Mouse (Mus musculus): ENCODE measurements at regions not wholly inside any gene's neighbourhood (a gene's known extent, or its start where the extent isn't known, plus 50 kb on each side); places are given as distances from the start of the nearest gene placed in this dataset.

DNA sequence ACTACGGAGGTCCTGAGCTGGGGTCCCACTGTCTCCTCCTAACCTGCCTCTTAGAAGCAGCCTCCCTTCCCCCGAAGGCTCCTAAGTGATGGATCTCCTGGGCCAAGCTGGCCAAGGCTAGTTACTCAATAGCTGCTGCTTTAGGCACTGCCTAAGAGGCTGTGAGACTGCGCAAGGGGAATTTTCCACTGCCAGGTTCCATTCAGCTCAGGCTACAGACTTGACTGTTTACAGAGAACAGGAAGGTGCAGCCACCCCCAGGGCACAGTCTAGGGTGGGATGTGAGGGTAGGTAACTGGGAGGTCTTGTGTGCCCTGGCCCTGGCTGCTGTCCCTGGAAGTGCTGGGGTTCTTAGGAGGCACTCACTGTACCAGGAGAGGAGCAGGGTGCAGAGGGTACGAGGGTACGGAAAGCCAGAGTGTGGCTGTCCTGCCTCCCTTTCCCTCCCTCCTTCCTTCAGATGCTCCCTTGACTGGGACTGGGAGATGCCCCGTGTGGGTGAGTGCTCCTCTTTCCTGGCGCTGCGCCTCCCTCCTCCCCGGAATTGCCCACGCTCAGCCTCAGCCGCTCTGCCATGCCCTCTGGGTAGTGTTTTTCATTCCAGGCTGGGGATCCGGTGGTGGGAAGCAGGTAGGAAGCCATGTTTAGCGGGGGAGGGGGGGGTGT is 616.4 kb upstream of the Adam5 start:
- no peak for TF ChIP-seq CTCF (IDR thresholded peaks at IDR 0.05)
- no peak for TF ChIP-seq EP300 (IDR thresholded peaks at IDR 0.05; ENCODE audit: insufficient read depth, low read depth, low read length)
- TF ChIP-seq POLR2A (IDR thresholded peaks at IDR 0.05; ENCODE audit: insufficient read depth, low read depth, low read length) = no peak
- H3K27ac ChIP-seq = no peak overlapping the region; the same call in 1 of the 2 replicates
- whole genome bisulfite sequencing = 24% methylated on average over 13 of the region's 13 CpGs
- H3K4me3 ChIP-seq = no peak overlapping the region
- H3K36me3 ChIP-seq (ENCODE audit: control insufficient read depth, insufficient read depth, low read length) = no peaks in the 10 kb centered on the region
- intact Hi-C loops (cut with DNase I) = no loop called here
- 0 out of 2 replicates have a peak overlapping the region, but pooled peaks have one; percentile 16 for H3K9ac ChIP-seq (ENCODE audit: low read depth, low read length)
- H3K79me2 ChIP-seq (replicated peaks; ENCODE audit: control insufficient read depth, insufficient read depth, low read length) = no peaks in the 10 kb centered on the region
- peak; percentile 37 to 55 for DNase-seq
- H3K4me1 ChIP-seq (ENCODE audit: control insufficient read depth, insufficient read depth, low read length) = no peaks in the 10 kb centered on the region
- no peaks in the 10 kb centered on the region for H3K27me3 ChIP-seq (ENCODE audit: control insufficient read depth, insufficient read depth, low read length)

DNA sequence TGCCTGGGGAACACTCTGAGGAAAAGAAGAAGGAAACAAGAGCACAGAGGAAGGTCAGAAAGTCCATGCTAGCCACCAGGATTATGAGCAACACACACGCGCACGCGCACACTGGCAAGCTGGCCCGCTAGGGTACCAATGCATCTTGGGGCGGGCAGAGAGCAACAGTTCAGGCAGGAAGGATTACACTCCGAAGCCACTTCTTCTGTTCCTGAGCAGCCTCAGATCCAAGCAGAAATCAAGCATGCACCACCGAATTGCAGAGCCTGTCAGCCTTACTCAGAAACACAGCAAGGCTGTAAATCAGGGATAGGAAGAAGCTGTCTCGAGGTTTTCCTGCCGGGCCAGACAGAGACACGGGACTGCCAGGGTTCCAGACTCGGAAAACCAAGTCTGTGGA is 615.8 kb upstream of the Adam5 start:
- H3K4me1 ChIP-seq (ENCODE audit: control insufficient read depth, insufficient read depth, low read length) = no peaks in the 10 kb centered on the region
- 53% methylated on average over 12 of the region's 12 CpGs for WGBS
- H3K27ac ChIP-seq = no peak overlapping the region
- H3K9ac ChIP-seq (ENCODE audit: low read depth, low read length) = no peak overlapping the region
- no peaks in the 10 kb centered on the region for H3K79me2 ChIP-seq (replicated peaks; ENCODE audit: control insufficient read depth, insufficient read depth, low read length)
- no peaks in the 10 kb centered on the region for H3K36me3 ChIP-seq (ENCODE audit: control insufficient read depth, insufficient read depth, low read length)
- peak; percentile 31 to 59 for DNase-seq
- H3K4me3 ChIP-seq = no peak overlapping the region
- TF ChIP-seq CTCF (IDR thresholded peaks at IDR 0.05) = no peak
- TF ChIP-seq EP300 (IDR thresholded peaks at IDR 0.05; ENCODE audit: insufficient read depth, low read depth, low read length) = no peak
- H3K27me3 ChIP-seq (ENCODE audit: control insufficient read depth, insufficient read depth, low read length) = no peaks in the 10 kb centered on the region
- intact Hi-C loops (cut with DNase I) = no loop called here

DNA sequence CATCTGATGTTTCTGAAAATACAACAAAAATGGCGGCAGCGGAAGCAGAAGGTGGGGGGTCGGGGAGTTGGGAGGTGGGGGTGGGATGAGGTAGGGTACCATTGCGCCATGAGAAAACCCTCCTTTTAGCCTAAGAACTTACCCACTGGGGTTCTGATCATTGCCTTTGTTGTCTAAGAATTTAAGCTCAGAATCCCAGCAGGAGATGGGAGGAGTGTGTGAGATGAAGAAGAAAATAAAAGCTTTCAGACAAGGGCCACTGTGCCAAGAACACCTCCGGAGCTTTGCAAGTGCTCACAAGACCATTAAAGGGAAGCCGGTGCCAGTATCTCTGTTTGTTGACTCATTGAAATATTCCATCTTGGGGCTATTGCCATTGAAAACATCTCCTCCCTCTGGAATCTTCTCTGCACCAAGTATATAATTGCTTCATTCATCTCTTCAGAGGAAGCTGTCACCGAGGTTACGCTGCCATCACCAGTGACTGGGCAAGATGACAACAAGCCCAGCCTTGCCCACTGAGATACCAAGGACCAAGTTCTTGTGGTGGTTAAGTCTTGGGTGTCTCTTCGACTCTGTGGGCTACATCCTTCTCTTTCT is 614.0 kb upstream of the Adam5 start:
- TF ChIP-seq EP300 (IDR thresholded peaks at IDR 0.05; ENCODE audit: insufficient read depth, low read depth, low read length) = no peak
- TF ChIP-seq POLR2A (IDR thresholded peaks at IDR 0.05; ENCODE audit: insufficient read depth, low read depth, low read length) = no peak
- TF ChIP-seq CTCF (IDR thresholded peaks at IDR 0.05) = no peak

DNA sequence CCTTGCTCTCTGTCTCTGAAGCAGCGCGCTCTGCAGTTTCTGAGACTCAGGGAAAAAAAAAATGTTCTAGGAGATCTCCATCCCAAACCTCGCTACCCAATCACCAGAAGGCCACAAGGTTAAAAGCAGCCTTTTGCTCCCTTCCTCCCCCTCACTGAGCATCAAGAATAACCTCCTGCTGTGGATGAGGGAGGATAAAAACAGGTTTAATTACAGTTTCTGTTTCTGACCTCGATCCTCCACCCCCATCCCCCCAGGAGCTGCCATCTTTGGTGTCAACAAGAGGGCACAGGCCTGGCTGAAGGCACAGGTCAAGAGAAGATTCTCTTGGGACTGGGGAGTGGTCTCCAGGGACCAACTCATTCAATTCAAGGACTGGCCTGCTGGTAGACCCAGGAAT is 613.0 kb upstream of the Adam5 start:
- WGBS = 67% methylated on average over 4 of the region's 4 CpGs
- intact Hi-C loops (cut with DNase I) = no loop called here
- Histone ChIP-seq H3K4me3 (no peak overlapping the region), H3K4me1 (ENCODE audit: control insufficient read depth, insufficient read depth, low read length) (no peaks in the 10 kb centered on the region), H3K27ac (no peak overlapping the region), H3K79me2 (replicated peaks; ENCODE audit: control insufficient read depth, insufficient read depth, low read length) (no peaks in the 10 kb centered on the region), H3K27me3 (ENCODE audit: control insufficient read depth, insufficient read depth, low read length) (no peaks in the 10 kb centered on the region), H3K9ac (ENCODE audit: low read depth, low read length) (no peak overlapping the region), H3K36me3 (ENCODE audit: control insufficient read depth, insufficient read depth, low read length) (no peaks in the 10 kb centered on the region)
- no peak for DNase-seq
- TF ChIP-seq POLR2A (IDR thresholded peaks at IDR 0.05; ENCODE audit: insufficient read depth, low read depth, low read length) (no peak), EP300 (IDR thresholded peaks at IDR 0.05; ENCODE audit: insufficient read depth, low read depth, low read length) (no peak), CTCF (IDR thresholded peaks at IDR 0.05) (no peak)

More for the DNA sequence above, 614.0 kb upstream of the Adam5 start:
- Histone ChIP-seq H3K27ac (no peak overlapping the region), H3K4me3 (no peak overlapping the region), H3K79me2 (replicated peaks; ENCODE audit: control insufficient read depth, insufficient read depth, low read length) (no peaks in the 10 kb centered on the region), H3K27me3 (ENCODE audit: control insufficient read depth, insufficient read depth, low read length) (no peaks in the 10 kb centered on the region), H3K36me3 (ENCODE audit: control insufficient read depth, insufficient read depth, low read length) (no peaks in the 10 kb centered on the region), H3K4me1 (ENCODE audit: control insufficient read depth, insufficient read depth, low read length) (no peaks in the 10 kb centered on the region), H3K9ac (ENCODE audit: low read depth, low read length) (no peak overlapping the region)
- 84% methylated on average over 9 of the region's 9 CpGs for WGBS
- intact Hi-C loops (cut with DNase I) = no loop called here
- no peak for DNase-seq

DNA sequence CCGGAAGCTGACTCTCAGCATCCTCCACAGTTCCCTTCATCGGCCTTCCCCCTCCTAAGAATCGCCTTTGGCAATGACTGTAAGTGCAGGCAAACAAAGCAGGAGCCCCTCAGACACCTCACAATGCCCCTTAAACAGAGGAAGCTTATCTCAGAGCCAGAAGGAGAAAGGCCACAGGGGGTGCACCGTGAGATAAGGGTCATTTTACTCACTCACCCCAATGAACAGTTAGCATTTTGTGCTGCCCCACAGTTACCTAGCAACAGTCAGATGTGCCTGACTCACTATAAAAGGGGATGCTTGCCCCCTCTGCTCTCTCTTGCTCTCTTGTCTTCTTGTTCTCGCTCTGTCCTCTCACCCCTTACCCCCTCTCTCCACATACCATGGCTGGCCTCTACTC is 606.4 kb upstream of the Adam5 start:
- Histone ChIP-seq H3K27me3 (ENCODE audit: control insufficient read depth, insufficient read depth, low read length) (no peaks in the 10 kb centered on the region), H3K79me2 (replicated peaks; ENCODE audit: control insufficient read depth, insufficient read depth, low read length) (no peaks in the 10 kb centered on the region), H3K36me3 (ENCODE audit: control insufficient read depth, insufficient read depth, low read length) (no peaks in the 10 kb centered on the region), H3K4me1 (ENCODE audit: control insufficient read depth, insufficient read depth, low read length) (no peaks in the 10 kb centered on the region), H3K4me3 (no peak overlapping the region), H3K9ac (ENCODE audit: low read depth, low read length) (no peak overlapping the region), H3K27ac (no peak overlapping the region)
- DNase-seq = no peak
- TF ChIP-seq CTCF (IDR thresholded peaks at IDR 0.05) = no peak
- no peak for TF ChIP-seq POLR2A (IDR thresholded peaks at IDR 0.05; ENCODE audit: insufficient read depth, low read depth, low read length)
- no peak for TF ChIP-seq EP300 (IDR thresholded peaks at IDR 0.05; ENCODE audit: insufficient read depth, low read depth, low read length)
- intact Hi-C loops (cut with DNase I) = no loop called here
- WGBS = 31% methylated on average over 5 of the region's 5 CpGs

DNA sequence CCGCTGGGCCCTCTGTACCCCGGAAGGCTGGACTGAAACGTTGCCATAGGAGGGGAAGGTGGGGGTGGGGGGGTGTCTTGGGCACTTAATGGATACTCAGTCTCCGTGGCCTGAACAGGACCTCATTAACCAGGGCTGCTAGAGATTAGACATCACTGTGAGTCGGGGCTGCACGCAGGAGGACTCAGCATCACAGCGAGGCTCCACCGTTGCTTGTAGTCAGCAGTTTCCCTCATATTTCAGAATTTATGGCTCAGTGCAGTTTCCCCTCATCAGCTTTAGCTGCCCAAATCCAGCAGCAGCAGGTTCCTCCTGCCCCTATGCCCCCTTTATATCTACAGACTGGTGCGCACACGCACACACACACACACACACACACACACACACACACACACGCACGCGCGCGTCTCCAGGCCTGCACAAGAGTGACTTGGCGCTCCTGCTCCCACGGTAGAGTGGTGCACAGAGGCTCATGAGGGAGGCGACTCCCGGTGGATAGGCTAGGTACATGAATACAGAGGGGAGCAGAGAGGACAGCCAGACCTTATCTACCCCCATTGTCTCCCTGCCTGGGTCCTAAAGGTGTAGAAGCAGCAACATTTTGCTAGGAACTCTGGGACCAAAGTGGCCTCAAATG is 605.8 kb upstream of the Adam5 start:
- DNase-seq = no peak
- Histone ChIP-seq H3K9ac (ENCODE audit: low read depth, low read length) (no peak overlapping the region), H3K4me1 (ENCODE audit: control insufficient read depth, insufficient read depth, low read length) (no peaks in the 10 kb centered on the region), H3K36me3 (ENCODE audit: control insufficient read depth, insufficient read depth, low read length) (no peaks in the 10 kb centered on the region), H3K27me3 (ENCODE audit: control insufficient read depth, insufficient read depth, low read length) (no peaks in the 10 kb centered on the region), H3K79me2 (replicated peaks; ENCODE audit: control insufficient read depth, insufficient read depth, low read length) (no peaks in the 10 kb centered on the region), H3K27ac (no peak overlapping the region), H3K4me3 (no peak overlapping the region)
- WGBS = 70% methylated on average over 19 of the region's 19 CpGs
- TF ChIP-seq EP300 (IDR thresholded peaks at IDR 0.05; ENCODE audit: insufficient read depth, low read depth, low read length) (no peak), CTCF (IDR thresholded peaks at IDR 0.05) (no peak), POLR2A (IDR thresholded peaks at IDR 0.05; ENCODE audit: insufficient read depth, low read depth, low read length) (no peak)
- intact Hi-C loops (cut with DNase I) = no loop called here

Data from heart, adult 2 months (tissue).